Mouse (Mus musculus) forebrain, postnatal 0 days (tissue): ENCODE results near the gene Evl. TPM values are rescaled to one million over a fixed set of nuclear protein-coding genes. Genes with fewer than 3 reads are reported as not detected.

Source experiments
- ATAC-seq: fragments of 200-750 bp; cut with Nextera tagmentation; 2 replicates; pipeline ENCODE4 v1.8.0; 2017; ENCODE audit warnings: mild to moderate bottlenecking, moderate library complexity
- DNase-seq: peaks from one replicate; pipeline ENCODE4 v3.0.0-alpha.2; 2015
- H3K27ac ChIP-seq: fragments of 300-500 bp; sonication (generic); 2 replicates; pipeline ENCODE4 v1.5.1; 2014; ENCODE audit warnings: low read depth, mild to moderate bottlenecking, antibody characterized with exemption, low read length, moderate library complexity, mixed read lengths
- H3K27me3 ChIP-seq: fragments of 300-500 bp; sonication (generic); 2 replicates; pipeline ENCODE4 v1.6.1; 2014; ENCODE audit warnings: mild to moderate bottlenecking, low read length, mixed read lengths; ENCODE audit not compliant: insufficient read depth
- H3K36me3 ChIP-seq: fragments of 300-500 bp; sonication (generic); 2 replicates; pipeline ENCODE4 v1.6.1; 2014; ENCODE audit warnings: mild to moderate bottlenecking, moderate library complexity; ENCODE audit not compliant: insufficient read depth
- H3K4me1 ChIP-seq: fragments of 300-500 bp; sonication (generic); 2 replicates; pipeline ENCODE4 v1.6.1; 2014; ENCODE audit warnings: antibody characterized with exemption; ENCODE audit not compliant: insufficient read depth
- H3K4me2 ChIP-seq: fragments of 300-500 bp; sonication (generic); 2 replicates; pipeline ENCODE4 v1.6.1; 2014; ENCODE audit warnings: low read depth, mild to moderate bottlenecking, moderate library complexity
- H3K4me3 ChIP-seq: fragments of 300-500 bp; sonication (generic); 2 replicates; pipeline ENCODE4 v1.5.1; 2014; ENCODE audit warnings: low read depth, low read length, mixed read lengths
- H3K9ac ChIP-seq: fragments of 300-500 bp; sonication (generic); 2 replicates; pipeline ENCODE4 v1.6.1; 2014; ENCODE audit warnings: mild to moderate bottlenecking
- H3K9me3 ChIP-seq: fragments of 300-500 bp; sonication (generic); 2 replicates; pipeline ENCODE4 v1.6.1; 2016; ENCODE audit warnings: low read length
- CTCF ChIP-seq: sonication (generic); IDR thresholded peaks from 2 replicates; pipeline ENCODE4 v1.5.1; 2016; ENCODE audit warnings: antibody characterized with exemption, control low read depth, low read depth
- WGBS: fragments of 180-500 bp; shearing (Covaris S2); extraction: QIAGEN DNeasy Blood & Tissue Kit; methylation state at CpG from one replicate; pipeline ENCODE4 v1.1.7; 2014; 5-methylcytosine and 5-hydroxymethylcytosine counted together
- polyA plus RNA-seq: library from polyadenylated mRNA; unstranded; fragments of >200 nt; fragmentation: Nextera tagmentation; extraction: Ambion mirVana; gene quantifications from 2 replicates; pipeline ENCODE4 v1.2.1, GENCODE M21; 2015
- total RNA-seq: library from RNA; depleted of rRNA; stranded (reverse); fragments of >200 nt; gene quantifications from 2 replicates; pipeline ENCODE4 v1.2.3, GENCODE M21; 2014

The Evl gene
- total and polyA plus RNA-seq, 2 experiments from 2014 or later, result 183 to 260 TPM

DNA sequence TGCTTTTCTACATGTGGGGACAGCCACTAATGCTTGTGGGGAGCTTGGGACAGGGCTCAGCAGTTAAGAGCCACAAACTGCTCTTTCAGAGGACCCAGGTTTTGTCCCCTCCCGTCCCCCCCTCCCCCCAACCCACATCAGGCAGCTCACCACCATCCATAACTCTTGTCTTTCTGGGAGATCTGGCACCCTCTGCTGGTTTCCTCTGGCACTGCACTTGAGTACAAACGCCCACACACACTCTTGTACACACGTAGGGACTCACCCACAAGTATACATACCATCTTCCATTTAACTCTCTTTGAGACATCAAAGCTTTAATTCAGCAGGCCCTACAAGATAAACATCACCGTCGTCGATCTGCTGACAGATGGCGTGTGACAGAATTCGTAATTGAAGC is 25.3 kb upstream of the Evl start:
- H3K4me3 ChIP-seq, result no peak overlapping the region
- H3K36me3 ChIP-seq, result peaks cover 38% of the 10 kb centered on the region
- H3K27ac ChIP-seq, result no peak overlapping the region
- H3K4me2 ChIP-seq, result no peak overlapping the region
- H3K27me3 ChIP-seq, result no peaks in the 10 kb centered on the region
- ATAC-seq (peak; percentile 83), DNase-seq (peak; percentile 82)
- no peaks in the 10 kb centered on the region for H3K9me3 ChIP-seq
- 41% methylated on average over 8 of the region's 8 CpGs for WGBS
- peak; percentile 82 for TF ChIP-seq CTCF
- no peaks in the 10 kb centered on the region for H3K4me1 ChIP-seq
- no peak overlapping the region for H3K9ac ChIP-seq

DNA sequence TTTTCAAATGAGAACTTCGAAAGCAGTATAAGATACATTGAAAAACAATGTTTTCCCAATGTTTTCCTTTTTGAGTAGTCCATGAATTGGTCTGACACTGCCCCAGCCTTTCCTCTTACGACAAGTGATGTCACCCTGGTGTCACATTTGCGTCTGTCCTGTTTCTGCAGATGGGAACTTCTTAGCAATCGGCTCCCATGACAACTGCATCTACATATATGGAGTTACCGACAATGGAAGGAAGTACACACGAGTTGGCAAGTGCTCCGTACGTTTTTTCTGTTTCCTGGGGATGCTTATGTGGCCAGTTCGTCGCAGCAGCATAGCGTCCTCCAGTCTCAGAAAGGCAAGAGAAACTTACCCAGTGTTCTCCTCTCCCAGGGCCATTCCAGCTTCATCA is 20.0 kb upstream of the Evl start:
- no peaks in the 10 kb centered on the region for H3K27me3 ChIP-seq
- no peaks in the 10 kb centered on the region for H3K4me1 ChIP-seq
- TF ChIP-seq CTCF, result no peak
- peaks cover 67% of the 10 kb centered on the region for H3K36me3 ChIP-seq
- H3K4me3 ChIP-seq, result no peak overlapping the region
- H3K27ac ChIP-seq, result no peak overlapping the region
- ATAC-seq (no peak), DNase-seq (no peak)
- WGBS, result 91% methylated on average over 11 of the region's 11 CpGs
- no peak overlapping the region for H3K9ac ChIP-seq
- no peak overlapping the region for H3K4me2 ChIP-seq
- no peaks in the 10 kb centered on the region for H3K9me3 ChIP-seq

DNA sequence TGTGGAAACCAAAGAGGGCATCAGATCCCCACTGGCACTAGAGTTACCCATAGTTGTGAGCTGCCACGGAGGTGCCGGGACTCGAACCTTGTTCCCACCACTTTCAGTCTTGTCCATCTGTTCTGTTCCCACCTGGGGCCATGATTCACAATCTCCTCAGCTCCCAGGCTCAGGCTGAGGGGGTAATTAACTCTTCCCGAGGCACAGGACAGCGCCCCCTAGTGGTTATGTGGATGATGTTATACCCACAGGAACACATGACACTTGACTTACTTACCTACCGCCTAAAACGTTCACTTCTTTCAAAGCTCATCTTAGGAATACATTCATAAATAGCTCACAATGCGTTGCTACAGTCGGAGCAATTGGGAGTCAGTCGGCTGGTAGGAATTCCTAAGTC is 18.1 kb upstream of the Evl start:
- no peak overlapping the region for H3K27ac ChIP-seq
- DNase-seq, result no peak
- ATAC-seq, result no peak
- no peaks in the 10 kb centered on the region for H3K9me3 ChIP-seq
- H3K27me3 ChIP-seq, result no peaks in the 10 kb centered on the region
- H3K36me3 ChIP-seq, result peaks cover 58% of the 10 kb centered on the region
- H3K4me3 ChIP-seq, result no peak overlapping the region
- 69% methylated on average over 10 of the region's 10 CpGs for WGBS
- peak; percentile 68 for TF ChIP-seq CTCF
- no peak overlapping the region for H3K4me2 ChIP-seq
- H3K4me1 ChIP-seq, result no peaks in the 10 kb centered on the region
- no peak overlapping the region for H3K9ac ChIP-seq

DNA sequence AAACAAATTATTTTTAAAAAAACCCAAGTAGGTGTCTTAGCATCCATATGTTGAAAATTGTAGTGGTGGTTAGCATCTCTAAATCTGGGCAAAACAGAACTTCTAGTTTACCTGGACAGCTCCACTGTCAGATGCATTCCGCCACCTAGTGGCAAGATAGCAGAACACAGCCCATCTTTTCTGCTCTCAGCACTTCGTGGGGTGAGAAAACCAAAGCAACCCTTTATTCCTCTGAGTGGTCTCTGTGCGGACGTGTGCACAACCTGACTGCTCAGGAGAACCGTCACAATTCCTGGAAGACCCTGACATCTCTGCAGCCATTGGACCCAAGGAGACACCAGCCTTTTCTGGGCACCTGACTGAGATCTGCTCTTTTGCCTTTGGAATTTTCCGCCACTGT is 13.4 kb upstream of the Evl start:
- DNase-seq (peak; percentile 75), ATAC-seq (peak; percentile 56)
- WGBS, result 24% methylated on average over 6 of the region's 6 CpGs
- Histone ChIP-seq H3K4me2 (no peak overlapping the region), H3K36me3 (peaks cover 37% of the 10 kb centered on the region), H3K9me3 (no peaks in the 10 kb centered on the region), H3K27me3 (no peaks in the 10 kb centered on the region), H3K27ac (no peak overlapping the region), H3K9ac (no peak overlapping the region), H3K4me1 (no peaks in the 10 kb centered on the region), H3K4me3 (no peak overlapping the region)
- peak; percentile 86 for TF ChIP-seq CTCF

DNA sequence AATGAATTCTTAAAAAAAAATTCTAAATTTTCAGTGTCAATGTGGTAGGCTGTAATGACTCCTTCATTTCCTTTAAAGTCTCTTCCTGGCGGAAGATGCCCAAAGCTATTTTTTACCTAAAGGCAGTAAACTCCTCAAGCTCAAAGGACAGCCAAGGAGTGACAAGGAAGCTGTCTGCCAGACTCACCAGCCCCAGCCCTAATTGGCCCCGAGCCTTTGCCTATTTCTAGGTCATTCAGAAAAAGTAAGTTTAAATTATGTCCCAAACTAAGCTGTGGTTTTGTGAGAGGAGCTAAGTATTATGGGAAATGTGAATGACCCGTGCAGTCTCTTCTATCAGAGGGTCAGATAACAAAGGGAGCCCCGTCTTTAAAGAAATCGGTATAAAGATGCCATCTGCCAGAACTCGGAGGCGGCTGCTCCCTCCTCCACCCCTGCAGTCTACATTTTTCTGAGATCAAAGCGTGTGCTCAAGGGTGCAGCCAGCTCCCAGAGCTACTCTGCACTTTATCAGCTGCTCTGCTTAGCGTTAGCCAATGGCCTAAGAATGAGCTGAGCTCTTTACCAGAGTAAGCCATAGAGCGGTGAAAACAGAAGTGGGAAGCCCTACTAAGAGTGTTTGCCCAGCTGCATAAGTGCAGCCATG is 7.9 kb upstream of the Evl start:
- no peak for TF ChIP-seq CTCF
- ATAC-seq (peak; percentile 62), DNase-seq (no peak)
- H3K36me3 ChIP-seq, result no peaks in the 10 kb centered on the region
- H3K9ac ChIP-seq, result no peak overlapping the region
- WGBS, result 7% methylated on average over 10 of the region's 10 CpGs
- H3K27me3 ChIP-seq, result no peaks in the 10 kb centered on the region
- no peak overlapping the region for H3K27ac ChIP-seq
- no peaks in the 10 kb centered on the region for H3K4me1 ChIP-seq
- no peak overlapping the region for H3K4me3 ChIP-seq
- no peak overlapping the region for H3K4me2 ChIP-seq
- H3K9me3 ChIP-seq, result no peaks in the 10 kb centered on the region

DNA sequence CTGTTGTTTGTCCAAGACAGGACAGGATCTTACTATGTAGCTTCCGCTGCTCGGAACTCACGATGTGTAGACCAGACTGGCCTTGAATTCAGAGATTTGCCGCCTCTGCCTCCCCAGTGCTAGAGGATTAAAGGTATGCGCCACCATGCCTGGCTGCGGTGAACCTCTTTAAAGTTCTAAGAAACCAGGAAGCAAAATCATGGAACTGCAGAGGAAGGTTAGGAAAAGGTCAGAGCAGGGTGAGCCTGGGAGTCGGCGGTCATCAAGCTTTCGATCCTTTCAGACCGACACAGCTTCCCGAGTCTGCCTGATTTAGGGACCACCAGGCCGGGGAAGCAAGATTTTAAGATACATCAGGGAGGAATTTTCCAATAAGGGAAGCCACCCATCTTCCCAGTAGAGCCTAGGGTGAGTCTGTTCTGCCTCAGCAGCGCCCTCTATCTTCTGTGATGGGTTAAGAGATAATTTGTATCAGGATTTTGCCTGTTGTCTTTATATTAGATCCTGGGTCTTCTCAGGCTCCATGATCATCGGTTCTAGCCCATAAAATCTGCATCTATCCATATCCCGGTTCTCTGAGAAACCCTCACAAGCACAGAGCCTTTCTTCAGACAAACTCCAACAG is 7.2 kb upstream of the Evl start:
- Histone ChIP-seq H3K4me1 (no peaks in the 10 kb centered on the region), H3K4me2 (no peak overlapping the region), H3K27ac (0 out of 2 replicates have a peak overlapping the region, but pooled peaks have one; percentile 15), H3K9ac (no peak overlapping the region), H3K4me3 (no peak overlapping the region), H3K9me3 (no peaks in the 10 kb centered on the region), H3K36me3 (no peaks in the 10 kb centered on the region), H3K27me3 (no peaks in the 10 kb centered on the region)
- 70% methylated on average over 15 of the region's 15 CpGs for WGBS
- ATAC-seq, result no peak
- DNase-seq, result no peak
- peak; percentile 25; the same call in 1 of the 2 replicates for TF ChIP-seq CTCF

DNA sequence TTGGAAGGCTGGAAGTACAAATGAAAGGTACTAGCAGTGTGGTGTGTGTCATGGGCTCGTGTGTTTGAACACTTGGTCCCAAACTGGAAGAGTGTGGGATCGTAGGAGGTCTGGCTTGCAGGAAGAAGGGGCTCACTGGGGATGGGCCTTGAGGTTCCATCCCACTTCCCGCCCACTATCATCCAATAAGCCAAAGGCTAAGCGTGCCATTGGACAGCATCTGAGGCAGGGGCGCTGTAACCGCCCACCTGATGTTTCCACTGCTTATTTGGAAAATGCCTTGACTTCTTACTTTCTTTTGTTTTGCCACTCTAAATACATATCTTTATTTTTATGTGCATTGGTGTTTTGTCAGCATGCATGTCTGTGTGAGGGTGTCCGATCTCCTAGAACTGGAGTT is 2.8 kb upstream of the Evl start:
- no peak for DNase-seq
- WGBS, result 84% methylated on average over 7 of the region's 7 CpGs

More for the DNA sequence above, 2.8 kb upstream of the Evl start:
- H3K9ac ChIP-seq, result no peak overlapping the region
- H3K4me2 ChIP-seq, result no peak overlapping the region
- no peaks in the 10 kb centered on the region for H3K9me3 ChIP-seq
- H3K36me3 ChIP-seq, result no peaks in the 10 kb centered on the region
- no peak for TF ChIP-seq CTCF
- H3K4me3 ChIP-seq, result no peak overlapping the region
- peaks cover 9% of the 10 kb centered on the region for H3K4me1 ChIP-seq
- no peak for ATAC-seq
- H3K27ac ChIP-seq, result no peak overlapping the region
- no peaks in the 10 kb centered on the region for H3K27me3 ChIP-seq
